Mouse (Mus musculus) C2C12 (cell line): ENCODE results near the gene Ppp1r18.

Source experiments
- CTCF ChIP-seq: IDR thresholded peaks from one replicate; pipeline ENCODE4 v1.5.1; 2011; ENCODE audit not compliant: control insufficient read depth, insufficient read depth, insufficient read length
- MAX ChIP-seq: IDR thresholded peaks from one replicate; pipeline ENCODE4 v1.6.1; 2011; ENCODE audit warnings: mild to moderate bottlenecking, control low read depth
- MYOG ChIP-seq: IDR thresholded peaks from one replicate; pipeline ENCODE4 v1.6.1; 2011; ENCODE audit not compliant: control insufficient read depth, insufficient read length; ENCODE audit errors: extremely low read depth

DNA sequence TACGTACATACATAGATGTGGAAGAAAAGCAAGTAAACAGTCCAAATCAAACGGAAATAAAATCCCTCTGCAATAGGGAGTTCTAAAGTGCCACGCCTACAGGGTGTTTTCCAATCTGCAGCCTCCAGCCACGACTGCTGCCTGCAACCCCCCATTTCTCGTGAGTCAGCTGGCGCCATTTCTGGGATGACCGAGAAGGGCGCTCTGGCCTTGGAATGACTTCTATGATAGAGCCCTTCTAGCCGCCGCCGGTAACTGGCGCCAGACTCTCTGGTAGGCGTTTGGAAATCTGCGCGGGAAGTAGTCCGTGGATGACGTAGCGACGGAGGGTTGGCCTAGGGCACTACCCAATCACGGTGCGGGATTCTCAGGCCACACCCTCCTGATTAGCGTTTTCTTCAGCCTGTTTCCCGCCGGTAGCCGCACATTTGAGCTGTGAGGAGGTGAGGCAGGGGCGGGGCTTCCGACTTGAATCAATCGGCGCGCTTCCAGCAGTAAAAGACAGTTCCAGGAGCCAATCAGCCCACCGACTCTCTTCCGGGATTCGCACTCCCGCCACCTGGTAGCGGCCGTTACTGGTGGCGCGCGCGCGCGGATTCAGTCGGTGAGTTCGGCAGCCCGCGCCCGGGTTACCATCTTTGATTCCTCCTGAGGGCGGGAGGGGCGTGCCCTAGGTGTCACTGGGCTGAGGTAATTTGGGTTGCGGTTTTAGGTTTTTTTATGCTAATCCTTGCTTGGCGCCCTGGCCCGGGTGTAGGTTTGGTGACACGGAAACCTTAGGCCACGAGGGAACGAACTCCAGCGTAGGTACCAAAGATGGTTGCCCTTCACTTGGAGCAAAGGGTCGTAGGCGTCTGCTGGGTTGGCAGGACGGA is 24.1 kb upstream of the Ppp1r18 start, which contains the start of gene Mdc1:
- TF ChIP-seq CTCF (no peak), MYOG (no peak), MAX (peak; percentile 52)
